Mouse (Mus musculus) cerebellum, adult 18-20 months (tissue): ENCODE measurements around the gene Vtn.
A peak's percentile ranks its signal among the peaks of the same experiment; 100 is the strongest.

Experiments used
- DNase-seq, 2 experiments: peaks; one replicate each; pipeline ENCODE4 v3.0.0; 2021

The Vtn gene

GRCm38 (mm10) chr11:78499004-78499403, at the start of gene Vtn:
Vtn (plus strand) TSS chr11:78499091.
- no peak for DNase-seq

GRCm38 (mm10) chr11:78450337-78450736, 48.6 kb upstream of the Vtn start:
- no peak for DNase-seq

DNA sequence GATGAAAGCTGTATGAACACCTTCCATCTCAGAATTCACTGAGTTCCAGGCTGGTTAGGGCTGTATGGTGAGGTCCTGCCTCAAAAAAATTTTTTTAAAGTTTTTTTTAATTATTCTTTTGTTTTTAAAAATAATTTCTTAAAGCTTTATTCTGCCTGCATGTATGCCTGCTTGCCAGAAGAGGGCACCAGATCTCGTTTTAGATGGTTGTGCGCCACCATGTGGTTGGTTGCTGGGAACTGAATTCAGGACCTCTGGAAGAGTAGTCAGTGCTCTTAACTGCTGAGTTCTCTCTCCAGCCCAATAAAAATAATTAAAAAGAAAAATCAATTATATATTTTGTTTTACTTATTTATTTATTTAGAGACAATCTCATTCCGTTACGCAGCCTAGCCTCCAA, 45.2 kb upstream of the Vtn start:
- peak; percentile 52 to 63 for DNase-seq

DNA sequence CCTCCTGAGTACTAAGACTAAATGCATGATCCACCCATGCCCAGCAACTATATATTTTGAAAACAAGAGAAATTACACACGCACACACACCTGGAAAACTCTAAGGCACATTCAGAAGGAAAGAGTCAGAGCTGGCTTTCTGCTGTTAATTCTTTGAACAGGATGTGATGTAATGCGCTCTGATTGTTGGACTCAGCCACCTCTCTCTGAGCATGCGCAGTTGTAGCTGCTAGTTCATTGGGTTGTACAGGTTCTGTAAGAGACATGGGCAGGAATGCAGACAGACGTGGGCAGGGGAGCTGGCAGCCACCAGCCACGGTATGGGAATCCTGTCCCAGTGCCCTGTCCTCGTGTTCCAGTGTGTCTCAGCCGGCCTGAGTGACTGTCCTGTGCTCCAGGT, 44.6 kb upstream of the Vtn start:
- DNase-seq = no peak

GRCm38 (mm10) chr11:78455308-78455707, 43.6 kb upstream of the Vtn start:
- peak in 1 of 2 experiments; percentile 16 for DNase-seq

- no peak for DNase-seq
Observed at GRCm38 (mm10) chr11:78458740-78459139, 40.2 kb upstream of the Vtn start.

GRCm38 (mm10) chr11:78461894-78462293, 37.0 kb upstream of the Vtn start:
- DNase-seq = no peak

- DNase-seq = no peak
Observed at GRCm38 (mm10) chr11:78462669-78463068, 36.2 kb upstream of the Vtn start.

GRCm38 (mm10) chr11:78463286-78464036, 35.4 kb upstream of the Vtn start:
- DNase-seq = no peak

GRCm38 (mm10) chr11:78465116-78465515, 33.8 kb upstream of the Vtn start:
- DNase-seq = no peak

GRCm38 (mm10) chr11:78465568-78466180, 33.2 kb upstream of the Vtn start, which contains the start of gene Slc46a1:
Slc46a1 (plus strand) TSS chr11:78465697.
- peak; percentile 60 to 66 for DNase-seq

- no peak for DNase-seq
Observed at GRCm38 (mm10) chr11:78466242-78466912, 32.5 kb upstream of the Vtn start.

- DNase-seq = no peak
Observed at GRCm38 (mm10) chr11:78467515-78467914, 31.4 kb upstream of the Vtn start.

DNA sequence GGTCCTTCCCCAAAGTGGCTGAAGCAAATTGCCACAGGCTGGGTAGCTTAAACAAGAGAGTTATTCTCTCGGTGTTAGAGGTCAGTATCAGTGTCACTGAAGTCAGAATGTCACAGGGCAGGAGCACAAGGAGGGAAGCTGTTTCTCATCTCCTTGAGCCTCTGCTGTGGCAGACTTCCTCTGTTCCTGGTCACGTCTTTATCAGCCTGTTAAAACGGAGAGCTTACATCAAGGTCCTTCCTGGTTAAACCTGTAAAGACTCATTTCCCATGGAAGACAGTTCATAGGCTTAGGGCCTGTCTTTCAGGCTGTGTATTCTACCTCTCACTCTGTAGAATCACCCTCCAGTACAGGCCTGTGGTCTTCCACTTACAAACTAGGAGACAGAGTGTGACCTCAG, 31.0 kb upstream of the Vtn start:
- no peak for DNase-seq

GRCm38 (mm10) chr11:78471326-78472103, 27.4 kb upstream of the Vtn start:
- DNase-seq = no peak

GRCm38 (mm10) chr11:78475289-78475688, 23.6 kb upstream of the Vtn start:
- no peak for DNase-seq

GRCm38 (mm10) chr11:78483639-78484038, 15.3 kb upstream of the Vtn start:
- DNase-seq = no peak

- peak; percentile 80 to 89 for DNase-seq
Observed at GRCm38 (mm10) chr11:78488168-78488567, 10.7 kb upstream of the Vtn start.

DNA sequence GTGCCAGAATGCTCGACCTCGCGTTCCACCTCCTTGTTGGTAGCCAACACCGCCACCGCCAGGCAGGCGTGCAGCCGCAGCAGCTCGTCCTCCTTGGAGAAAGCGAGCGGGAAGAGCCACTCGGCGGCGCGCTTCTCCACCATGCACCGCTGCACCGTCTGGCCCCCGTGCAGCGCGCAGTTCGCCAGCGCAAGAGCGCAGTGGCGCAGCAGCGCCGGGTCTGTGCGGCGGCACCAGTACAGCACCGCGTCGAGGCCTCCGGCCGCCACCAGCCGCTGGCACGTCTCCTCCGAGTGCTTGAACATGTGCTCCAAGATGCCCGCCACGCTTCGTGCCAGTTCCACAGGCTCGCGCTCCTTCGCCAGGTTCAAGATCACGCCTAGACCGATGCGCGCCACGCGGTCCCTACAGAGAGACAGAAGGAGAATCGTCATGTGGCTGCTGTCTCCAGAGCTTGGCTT, 8.1 kb upstream of the Vtn start:
- DNase-seq = peak; percentile 78 to 79

- no peak for DNase-seq
Observed at GRCm38 (mm10) chr11:78495904-78496303, 3.0 kb upstream of the Vtn start.

DNA sequence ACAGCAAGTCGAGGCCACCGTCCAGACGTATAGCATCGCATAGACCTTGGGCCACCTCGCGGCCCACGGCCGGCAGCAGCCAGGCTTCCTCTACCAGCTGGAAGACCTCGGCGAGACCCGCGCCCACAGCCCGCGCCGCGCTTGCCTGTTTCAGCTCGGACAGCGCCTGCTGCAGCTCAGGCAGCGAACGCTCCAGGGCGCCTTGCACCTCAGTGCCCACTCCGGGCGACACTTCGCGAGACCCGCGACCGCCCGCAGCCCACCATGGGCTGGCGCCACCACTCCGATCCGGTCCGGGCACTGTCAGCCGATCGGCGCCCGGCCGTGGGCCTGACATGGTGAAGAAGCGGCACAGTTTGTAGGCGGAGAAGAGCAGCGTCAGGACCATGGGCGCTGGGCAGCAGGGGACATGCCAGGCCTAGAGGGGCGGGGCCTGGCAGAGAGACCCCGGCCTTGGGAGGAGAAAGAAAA, 1.8 kb upstream of the Vtn start:
- peak; percentile 56 to 71 for DNase-seq
